Mouse (Mus musculus) kidney, adult 11 months (tissue): ENCODE data around the gene Slc39a5.

ENCODE experiments used
- DNase-seq: peaks from one replicate; pipeline ENCODE4 v3.0.0; 2022

The Slc39a5 gene

DNA sequence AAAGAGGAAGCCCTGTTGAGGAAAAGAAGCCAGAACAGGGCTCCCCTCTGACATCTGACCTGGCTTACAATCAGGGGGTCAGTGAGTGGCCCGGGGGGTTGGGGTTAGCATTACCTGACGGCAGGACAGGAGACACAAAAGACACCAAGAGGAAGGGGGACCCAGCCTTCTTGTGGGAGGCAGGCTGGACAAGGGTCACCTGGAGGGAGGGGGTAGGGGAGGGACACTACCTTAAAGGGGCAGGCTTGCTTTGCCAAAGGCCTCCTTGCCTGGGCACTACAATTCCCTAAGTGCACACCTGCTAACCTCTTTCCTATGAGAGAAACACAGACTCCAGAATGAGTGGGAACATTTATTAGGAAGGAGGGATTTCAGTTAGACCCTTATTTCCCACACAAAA is at the start of gene Slc39a5:
Gene Slc39a5 (minus strand): TSS at position 174 of the 400 bp plus-strand sequence.
- peak; percentile 47 for DNase-seq

DNA sequence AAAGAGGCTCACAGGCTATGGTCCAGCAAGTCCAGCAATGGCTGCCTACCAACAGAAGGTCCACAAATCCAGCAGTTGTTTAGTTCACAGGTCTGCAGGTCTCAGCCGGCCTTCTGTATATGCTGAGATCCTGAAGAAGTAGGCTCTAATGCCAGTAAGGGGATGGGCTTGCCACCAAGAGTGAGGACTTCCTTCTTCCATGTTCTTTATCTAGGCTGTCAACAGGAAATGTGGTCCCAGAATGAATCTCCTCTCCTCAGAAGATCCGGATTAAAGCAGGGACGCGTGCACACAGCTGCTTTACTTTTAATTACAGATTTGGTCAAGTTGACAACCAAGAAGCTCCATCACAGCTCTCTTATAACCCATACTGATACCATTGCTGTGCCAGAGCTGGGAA is 44.4 kb upstream of the Slc39a5 start:
- no peak for DNase-seq

DNA sequence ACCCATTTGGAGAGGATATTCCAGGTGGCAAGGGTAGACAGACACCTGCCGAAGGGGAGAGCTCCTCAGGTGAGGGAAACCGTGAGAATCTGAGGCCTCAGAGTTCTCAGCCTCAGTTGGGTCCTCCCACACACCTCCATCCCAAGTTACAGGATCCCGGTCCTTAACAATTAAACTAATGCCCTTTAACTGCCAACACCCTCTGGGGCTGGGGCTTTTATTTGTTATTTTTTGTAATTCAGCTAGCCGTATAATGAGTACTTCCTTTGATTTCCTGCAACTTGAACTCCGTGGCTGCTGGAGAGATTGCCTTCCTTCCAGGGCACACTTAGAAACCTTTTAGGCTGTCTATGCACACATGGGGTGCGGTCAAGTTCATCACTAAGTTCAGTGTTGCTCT is 43.3 kb upstream of the Slc39a5 start:
- DNase-seq, result no peak

DNA sequence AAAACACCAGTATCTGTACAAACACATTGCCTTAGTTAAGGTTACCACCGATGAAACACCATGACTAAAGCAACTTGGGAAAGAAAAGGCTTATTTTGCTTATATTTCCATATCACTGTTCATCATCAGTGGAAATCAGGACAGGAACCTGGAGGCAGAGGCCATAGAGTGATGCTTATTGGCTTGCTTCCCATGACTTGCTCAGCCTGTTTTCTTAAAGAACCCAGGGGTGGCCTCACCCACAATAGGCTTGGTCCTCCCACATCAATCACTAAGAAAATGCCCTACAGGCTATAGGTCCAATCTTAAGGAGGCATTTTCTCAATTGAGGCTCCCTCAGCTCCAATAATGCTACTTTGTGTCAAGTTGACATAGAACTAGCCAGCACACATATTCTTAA is 41.7 kb upstream of the Slc39a5 start:
- no peak for DNase-seq

DNA sequence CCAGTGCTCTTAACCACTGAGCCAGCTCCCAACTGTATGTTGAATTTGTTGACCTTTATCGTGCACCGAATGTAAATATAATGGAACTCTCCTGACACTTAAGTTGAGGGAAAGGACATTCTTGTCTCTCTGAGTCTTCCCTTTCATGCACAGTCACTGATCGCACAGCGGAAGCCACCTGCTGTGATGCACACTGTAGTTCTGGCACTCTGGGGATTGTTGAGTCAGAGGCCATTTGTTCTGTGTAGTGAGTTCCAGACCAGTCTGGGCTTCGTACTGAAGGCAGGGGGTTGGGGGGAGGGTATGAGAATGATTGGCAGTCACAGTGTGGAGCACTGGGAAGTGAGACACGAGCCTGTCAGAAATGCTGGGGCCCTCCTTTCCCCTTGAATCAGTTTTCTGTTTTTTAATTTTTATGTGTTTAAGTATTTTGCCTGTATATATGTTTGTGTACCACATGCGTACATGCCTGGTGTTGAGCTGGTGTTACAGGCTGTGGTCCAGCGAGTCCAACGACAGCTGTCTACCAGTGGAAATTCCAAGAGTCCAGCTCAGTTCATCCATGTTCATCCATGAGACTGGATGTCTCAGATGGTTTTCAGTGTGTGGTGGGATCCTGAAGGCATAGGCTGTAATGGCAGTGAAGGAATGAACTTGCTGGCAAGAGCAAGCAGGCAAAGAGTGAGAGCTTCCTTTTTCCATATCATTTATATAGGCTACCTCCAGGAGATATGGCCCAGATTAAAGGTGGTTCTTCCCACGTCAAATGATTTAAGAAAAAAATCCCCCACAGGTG is 40.5 kb upstream of the Slc39a5 start:
- DNase-seq, result no peak

DNA sequence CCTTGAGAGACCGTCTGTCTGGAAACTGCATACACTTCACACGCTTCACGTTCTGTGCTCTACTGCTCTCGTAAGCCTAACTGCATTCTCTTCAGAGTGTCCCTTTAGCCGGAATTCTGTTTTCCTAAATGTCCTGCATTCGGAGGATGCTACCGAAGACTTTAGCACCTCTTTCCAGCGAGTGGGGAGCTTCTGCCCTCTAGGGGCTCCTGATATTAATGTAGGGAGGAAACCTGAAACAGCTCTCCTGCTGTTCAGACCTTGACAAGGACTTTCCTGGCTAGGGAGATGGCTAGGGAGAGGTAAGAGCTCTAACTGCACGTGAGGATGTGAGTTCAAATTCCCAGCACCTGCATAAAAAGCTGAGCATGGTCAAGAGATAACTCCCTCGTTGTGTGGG is 39.4 kb upstream of the Slc39a5 start:
- no peak for DNase-seq

DNA sequence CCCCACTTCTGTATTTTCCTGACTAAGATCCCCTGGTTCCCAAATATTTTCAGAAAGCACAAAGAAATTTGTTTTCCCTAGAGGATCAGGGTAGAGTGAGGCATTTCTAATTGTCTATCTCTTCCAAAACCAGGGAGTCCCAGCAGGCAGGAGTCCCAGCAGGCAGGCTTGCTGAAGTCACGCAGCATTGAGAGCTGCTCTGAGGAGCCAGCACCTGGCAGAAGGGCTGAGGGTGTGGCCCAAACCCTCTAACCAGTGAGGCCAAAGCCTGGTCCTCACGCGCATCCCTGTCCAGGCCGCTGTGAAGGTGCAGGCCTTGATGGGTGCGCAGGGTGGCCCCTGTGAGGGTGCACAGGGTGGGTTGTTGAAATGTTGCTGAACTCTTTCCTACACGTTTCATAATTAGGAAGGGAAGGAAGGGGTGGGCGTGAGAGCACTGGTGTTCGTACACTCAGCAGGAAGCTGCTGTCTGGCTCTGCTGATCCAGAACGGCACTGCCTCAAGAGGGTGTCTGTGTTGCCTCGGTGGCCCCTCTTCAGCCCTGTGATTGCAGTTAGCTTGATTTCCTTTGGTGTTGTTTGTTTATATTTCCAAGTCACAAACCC is 37.7 kb upstream of the Slc39a5 start:
- no peak for DNase-seq

DNA sequence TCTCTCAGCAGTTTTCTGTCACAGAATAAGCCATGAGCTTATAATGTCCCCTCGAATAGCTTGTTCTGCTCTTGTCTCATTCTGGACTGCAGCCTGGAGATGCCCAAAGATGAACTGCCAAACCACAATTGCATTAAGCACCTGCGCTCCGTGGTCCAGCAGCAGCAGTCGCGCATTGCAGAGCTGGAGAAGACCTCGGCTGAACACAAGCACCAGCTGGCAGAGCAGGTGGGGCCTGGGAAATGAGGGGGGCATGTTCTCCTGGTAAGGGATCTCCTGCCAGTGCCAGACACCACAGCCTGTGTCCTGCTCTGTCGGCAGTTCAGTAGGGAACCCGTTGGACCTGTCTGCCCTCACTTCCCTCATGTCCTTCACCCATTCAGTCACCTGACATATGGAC is 35.3 kb upstream of the Slc39a5 start:
- DNase-seq, result no peak

DNA sequence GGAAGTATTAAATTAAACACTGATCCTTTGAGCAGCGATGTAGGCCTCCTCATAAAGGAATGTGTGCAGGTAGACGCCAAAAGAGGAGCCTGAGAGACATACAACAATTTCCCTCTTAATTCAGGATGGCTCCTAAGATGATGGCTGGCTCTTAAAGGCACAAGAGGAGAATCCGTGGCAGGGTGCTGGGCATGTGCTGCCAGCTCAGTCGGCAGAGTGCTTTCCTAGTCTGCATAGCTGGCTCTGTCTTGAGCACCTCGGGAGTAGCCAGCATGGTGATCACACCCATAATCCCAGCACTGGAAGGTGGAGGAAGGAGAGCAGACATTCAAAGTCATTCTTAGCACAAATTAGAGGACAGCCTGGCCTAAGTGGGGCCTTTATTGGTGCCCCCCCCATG is 34.8 kb upstream of the Slc39a5 start:
- no peak for DNase-seq

DNA sequence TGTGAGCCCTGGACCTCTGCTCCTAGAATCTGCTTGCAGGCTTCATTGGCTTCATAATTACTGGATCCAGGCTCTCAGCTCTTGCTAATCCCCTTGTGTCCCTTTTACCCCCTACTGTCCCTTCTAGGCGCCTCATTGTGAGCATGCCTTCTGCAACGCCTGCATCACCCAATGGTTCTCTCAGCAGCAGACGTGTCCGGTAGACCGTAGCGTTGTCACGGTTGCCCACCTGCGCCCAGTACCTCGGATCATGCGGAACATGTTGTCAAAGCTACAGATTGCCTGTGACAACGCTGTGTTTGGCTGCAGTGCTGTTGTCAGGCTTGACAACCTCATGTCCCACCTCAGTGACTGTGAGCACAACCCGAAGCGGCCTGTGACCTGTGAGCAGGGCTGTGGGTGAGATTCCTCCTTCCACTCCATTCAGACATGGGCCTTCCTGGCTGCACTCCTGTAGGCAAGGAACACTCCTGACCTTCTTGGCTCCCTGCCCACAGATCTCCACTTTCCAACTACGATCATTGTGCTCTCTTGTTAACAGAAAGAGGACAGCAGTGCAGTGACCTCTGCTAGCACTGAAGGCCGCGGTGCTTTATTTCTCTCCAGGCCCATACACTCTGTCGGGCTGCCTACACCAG is 34.3 kb upstream of the Slc39a5 start:
- peak; percentile 88 for DNase-seq

DNA sequence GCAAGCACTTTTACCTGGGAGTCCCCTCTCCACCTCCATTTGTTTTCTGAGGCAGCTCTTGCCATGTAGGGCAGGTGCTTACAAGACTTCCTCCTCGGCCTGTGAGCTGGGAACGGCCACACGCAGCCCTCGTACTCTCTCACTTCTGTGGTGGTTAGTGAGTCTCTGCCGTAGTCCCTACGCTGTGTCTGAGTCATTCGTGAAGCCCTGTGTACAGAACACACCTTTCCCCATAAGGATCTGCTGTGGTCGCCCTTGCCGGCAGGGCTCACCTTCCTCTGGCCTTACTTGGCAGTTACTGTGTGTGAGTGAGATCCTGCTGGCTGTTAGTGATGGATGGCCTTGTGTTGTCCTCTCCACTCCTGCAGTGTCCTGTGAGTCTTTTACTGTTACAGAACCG is 33.7 kb upstream of the Slc39a5 start:
- no peak for DNase-seq

DNA sequence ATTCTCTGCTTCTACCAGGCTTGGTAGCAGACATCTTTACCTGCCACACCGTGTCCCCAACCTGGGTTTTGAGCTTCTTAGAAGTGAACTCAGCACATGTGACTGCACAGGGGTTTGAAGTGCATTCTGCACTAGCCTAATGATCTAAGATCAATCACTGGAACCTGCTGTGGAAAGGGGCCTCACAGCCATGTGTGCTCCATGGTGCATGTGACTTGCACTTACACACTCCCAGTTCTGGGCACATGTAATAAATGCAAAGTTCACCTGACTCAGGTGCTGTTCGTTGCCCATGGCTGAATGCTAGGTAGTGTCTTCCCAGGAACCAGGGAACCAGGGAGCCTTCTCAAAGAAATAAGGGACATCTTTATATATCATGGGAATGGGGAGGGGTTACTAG is 32.4 kb upstream of the Slc39a5 start:
- no peak for DNase-seq

DNA sequence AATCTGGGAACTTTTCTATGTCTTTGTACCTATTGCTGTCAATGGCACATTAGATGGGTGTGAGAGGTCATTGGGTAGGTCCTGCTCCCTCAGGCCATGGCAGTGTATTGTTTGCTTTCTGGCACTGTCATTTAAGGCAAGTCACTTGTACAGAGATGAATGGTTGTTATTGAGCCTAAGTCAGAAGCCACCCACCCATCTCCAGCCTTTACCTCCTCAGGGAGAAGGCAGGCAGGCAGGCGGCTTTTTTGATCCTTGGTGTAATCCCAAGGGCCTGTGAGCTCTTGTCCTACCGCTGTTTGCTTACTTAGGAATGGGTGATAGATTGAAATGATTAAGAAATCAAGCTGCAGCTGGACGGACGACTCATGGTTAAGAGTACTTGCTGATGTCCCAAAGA is 28.4 kb upstream of the Slc39a5 start:
- no peak for DNase-seq

DNA sequence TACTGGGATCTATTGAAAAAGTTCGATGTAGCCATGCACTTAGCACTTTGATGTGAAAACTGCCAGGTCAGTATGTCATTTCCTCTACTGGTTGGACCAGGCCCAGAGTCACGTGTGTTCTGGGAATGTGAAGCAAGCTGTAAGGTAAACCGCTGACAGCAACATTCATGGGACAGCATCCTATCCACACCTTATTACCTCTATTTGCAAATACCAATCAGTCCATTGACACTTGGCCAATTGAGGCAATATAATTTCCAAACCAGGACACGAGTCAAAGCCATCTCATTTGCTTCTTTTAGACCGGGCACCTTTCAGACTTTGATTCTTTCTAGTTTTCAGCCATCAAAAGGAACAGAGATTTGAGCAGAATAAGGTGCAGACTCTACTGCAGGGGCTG is 28.0 kb upstream of the Slc39a5 start:
- no peak for DNase-seq

DNA sequence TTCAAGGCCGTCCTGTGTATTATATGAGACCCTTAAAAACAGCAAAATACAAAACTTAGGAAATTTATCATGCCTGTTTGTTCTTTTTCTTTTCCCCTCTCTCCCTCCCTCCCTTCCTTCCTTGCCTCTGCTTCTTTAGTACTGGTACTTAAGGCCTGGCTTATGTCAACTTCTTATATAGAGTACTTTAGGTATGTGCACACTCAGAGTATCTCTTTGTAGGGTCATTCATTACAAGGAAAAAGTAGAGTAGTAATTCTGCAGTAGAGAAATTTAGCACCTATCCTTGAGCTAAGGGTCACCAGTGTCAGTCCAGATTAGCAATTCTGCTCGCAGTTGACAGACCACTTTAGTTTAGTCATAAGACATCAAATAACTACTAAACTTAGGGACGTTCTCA is 24.2 kb upstream of the Slc39a5 start:
- no peak for DNase-seq

DNA sequence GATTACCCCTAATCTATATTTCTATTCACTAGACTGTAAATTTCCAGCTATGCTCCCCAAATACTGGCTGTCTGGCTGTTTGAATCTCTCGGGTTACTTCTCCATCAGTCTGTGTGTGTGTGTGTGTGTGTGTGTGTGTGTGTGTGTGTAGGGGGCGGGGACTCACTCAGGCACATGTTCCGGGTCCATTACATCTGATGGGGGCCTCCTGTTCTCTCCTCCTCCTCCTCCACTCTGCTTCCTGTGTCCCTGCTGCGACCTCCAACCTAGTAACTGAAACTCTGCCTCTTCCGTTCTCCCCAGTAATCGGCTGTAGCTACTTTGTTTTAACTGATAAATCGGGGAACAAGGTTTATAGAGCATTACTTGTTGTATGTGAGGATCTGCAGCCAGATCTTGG is 23.6 kb upstream of the Slc39a5 start:
- no peak for DNase-seq

DNA sequence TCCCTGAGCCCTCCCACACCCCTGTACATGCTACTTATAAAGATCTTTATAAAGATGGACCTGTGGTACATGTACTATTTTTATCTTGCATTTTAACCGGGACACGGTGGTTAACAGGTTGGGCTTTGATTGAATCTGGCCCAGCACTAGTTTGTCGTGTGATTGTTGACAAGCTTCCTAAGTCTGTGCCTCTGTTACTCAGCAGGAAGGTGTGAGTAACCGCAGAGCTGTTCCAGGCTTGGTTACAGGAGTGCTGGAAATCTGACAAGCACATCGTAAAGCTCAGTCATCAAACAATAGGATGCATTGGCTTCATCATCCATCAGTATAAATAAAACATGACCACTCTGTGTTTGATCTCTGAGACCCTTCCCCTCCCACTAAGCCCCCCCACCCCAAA is 21.4 kb upstream of the Slc39a5 start:
- no peak for DNase-seq

DNA sequence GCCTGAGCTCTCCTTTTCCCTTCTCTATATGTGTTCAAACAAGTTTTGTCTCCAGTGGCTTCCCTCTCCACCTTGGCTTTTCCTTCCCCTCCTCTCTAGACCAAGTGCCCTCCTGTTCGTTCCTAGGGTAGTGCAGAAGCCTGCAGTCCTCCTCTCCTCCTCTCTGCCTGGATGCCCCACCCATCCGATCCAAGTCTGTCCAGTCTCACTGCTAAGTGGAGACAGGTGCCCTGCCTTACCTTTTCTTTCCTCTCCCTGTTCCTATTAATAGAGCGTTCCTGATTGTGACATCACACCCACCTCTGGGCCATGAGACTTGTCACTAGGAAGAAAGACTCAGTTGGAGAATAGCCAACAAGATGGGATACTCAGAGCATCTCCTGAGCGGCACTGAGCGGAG is 13.8 kb upstream of the Slc39a5 start:
- no peak for DNase-seq

DNA sequence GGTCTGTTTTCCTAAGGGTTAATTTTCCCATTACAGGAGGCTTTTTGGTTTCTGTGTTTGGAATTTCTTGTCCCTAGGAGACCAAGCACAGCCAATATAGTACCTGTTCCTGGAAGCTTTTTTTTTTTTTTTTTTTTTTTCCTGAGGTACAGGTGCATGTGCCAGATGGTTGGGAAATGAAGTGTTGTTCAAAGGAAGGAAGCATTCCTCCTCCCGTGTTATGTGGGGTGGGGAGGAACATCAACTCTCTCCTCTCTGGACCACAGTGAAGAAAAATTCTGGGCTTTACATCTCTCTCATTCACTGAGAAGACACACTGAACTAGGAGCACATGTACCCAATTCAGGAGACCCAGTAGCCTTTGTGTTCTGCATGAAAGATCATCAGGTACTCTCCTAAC is 12.0 kb upstream of the Slc39a5 start:
- DNase-seq, result no peak

DNA sequence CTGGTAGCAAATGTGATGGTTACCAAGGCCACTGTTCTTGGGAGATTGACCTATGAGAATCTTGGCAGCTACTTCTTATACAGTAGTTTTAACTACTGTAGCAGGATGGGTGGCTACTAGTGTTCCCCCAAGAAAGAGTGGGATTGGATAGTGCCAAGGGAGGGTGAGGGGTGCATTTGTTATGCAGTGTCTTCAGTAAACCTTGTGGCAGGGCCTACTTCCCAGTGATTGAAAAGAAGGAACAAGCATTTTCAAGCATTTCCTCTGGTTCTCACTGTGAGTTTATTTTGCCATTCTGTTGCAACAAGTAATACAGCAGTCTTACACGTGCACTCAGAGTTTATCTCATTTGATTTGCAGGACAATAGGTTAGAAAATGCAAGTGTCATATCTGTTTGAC is 11.5 kb upstream of the Slc39a5 start:
- DNase-seq, result no peak

DNA sequence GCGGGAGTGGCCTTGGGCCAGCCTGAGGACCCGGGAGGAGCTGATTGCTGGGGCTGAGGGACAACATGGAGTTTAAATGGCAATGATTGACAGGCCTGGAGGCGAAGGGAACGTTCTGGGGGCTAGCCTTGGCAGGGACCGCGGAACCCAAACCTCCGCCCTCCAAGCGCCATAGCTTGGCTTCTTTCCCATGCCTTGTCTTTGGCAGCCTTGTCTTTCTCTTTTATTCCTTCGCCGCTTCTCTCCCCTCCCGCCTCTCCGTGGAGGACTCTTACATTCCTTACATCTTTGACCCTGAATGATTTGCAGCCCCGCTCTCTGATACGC is 11.0 kb upstream of the Slc39a5 start:
- DNase-seq, result no peak

DNA sequence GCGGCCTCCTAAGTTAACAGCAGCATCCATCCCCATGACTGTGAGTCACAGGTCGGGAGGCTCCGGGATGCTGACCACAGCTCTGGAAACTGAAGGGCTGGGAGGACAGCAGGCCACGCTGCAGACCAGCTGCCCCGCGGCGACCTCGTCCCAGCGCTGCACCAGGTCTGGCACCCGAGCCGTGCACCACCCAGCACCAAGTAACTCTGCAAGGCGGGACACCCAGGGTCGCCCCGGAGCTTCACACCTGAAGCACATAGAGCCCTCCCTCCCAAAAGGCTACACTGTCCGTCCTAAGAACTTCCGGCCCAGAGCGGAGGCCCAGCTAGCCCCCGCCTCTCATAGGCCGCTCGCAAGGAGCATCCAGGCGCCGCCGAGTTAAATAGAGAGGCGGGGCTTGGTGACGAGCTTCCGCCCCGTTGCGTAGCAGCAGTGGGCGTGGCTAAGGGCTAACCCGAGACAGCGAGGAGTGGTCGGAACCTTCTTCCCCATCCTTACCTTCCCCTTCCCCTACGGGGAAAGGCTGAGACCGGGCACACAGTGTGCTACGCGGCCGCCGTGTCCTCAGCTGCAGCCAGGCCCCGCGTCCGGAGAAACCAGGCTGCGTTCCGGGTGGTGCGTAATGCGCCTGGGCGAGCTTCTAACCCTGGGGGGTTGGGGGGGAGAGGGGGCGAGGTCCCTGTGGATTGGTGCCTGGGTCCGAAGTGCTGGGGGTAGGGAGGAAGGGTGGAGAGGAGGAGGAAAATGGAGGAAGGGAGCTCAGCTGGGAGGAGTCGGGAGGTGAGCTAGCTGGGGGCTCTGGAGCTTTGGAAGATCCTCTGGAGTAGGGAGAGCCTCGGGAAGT is 10.4 kb upstream of the Slc39a5 start, which contains the start of the genes Nabp2 and Rnf41:
Gene Nabp2 (minus strand): TSS at position 282 of the 844 bp plus-strand sequence.
Gene Rnf41 (plus strand): TSS at position 447 of the 844 bp plus-strand sequence.
- DNase-seq, result peak; percentile 96

DNA sequence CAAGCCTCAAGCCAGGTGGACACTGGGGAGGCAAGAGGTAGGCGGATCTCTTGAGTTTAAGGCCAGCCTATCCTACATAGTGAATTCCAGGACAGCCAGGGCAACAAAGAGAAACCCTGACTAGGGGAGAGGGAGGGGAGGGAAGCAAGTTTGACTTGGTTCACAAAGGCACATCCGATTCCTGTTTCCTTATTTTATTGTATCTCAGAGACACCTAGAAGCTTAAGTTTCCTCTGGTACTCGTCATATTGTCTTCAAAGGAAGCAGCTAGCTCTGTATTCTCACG is 9.5 kb upstream of the Slc39a5 start:
- DNase-seq, result no peak
